Mouse (Mus musculus) intestine, embryonic 16.5 days (tissue): ENCODE data around the gene Tnrc6b. TPM values are rescaled to one million over a fixed set of nuclear protein-coding genes. Genes with fewer than 3 reads are reported as not detected.
"Not testable (repeated sequence)": the region's sequence is repeated elsewhere in the genome, so short reads cannot be mapped to it uniquely, and the experiment has no call there.

ENCODE experiments used
- ATAC-seq: fragments of 200-750 bp; cut with Nextera tagmentation; 2 replicates; pipeline ENCODE4 v1.8.0; 2017; ENCODE audit warnings: moderate TSS enrichment, moderate library complexity
- H3K27ac ChIP-seq: fragments of 300-500 bp; sonication (generic); 2 replicates; pipeline ENCODE4 v1.5.1; 2014; ENCODE audit warnings: mild to moderate bottlenecking, low read length
- H3K27me3 ChIP-seq: fragments of 300-500 bp; sonication (generic); replicated peaks from 2 replicates; pipeline ENCODE4 v1.6.1; 2014; ENCODE audit warnings: low read length, control low read depth, mixed read lengths; ENCODE audit not compliant: control insufficient read depth, insufficient read depth
- H3K36me3 ChIP-seq: fragments of 300-500 bp; sonication (generic); 2 replicates; pipeline ENCODE4 v1.6.1; 2014; ENCODE audit warnings: low read length, control low read depth; ENCODE audit not compliant: control insufficient read depth, insufficient read depth
- H3K4me1 ChIP-seq: fragments of 300-500 bp; sonication (generic); 2 replicates; pipeline ENCODE4 v1.6.1; 2014; ENCODE audit warnings: low read length, control low read depth, mixed read lengths; ENCODE audit not compliant: control insufficient read depth, insufficient read depth
- H3K4me2 ChIP-seq: fragments of 300-500 bp; sonication (generic); 2 replicates; pipeline ENCODE4 v1.6.1; 2014; ENCODE audit warnings: low read depth, low read length, control low read depth
- H3K4me3 ChIP-seq: fragments of 300-500 bp; sonication (generic); 2 replicates; pipeline ENCODE4 v1.5.1; 2014; ENCODE audit warnings: mild to moderate bottlenecking, low read length
- H3K9ac ChIP-seq: fragments of 300-500 bp; sonication (generic); 2 replicates; pipeline ENCODE4 v1.6.1; 2014; ENCODE audit warnings: low read depth, low read length
- H3K9me3 ChIP-seq: fragments of 300-500 bp; sonication (generic); 2 replicates; pipeline ENCODE4 v1.6.1; 2016; ENCODE audit warnings: low read length, control low read depth; ENCODE audit not compliant: control insufficient read depth
- WGBS: fragments of 180-500 bp; shearing (Covaris S2); extraction: QIAGEN DNeasy Blood & Tissue Kit; methylation state at CpG from one replicate; pipeline ENCODE4 v1.1.7; 2014; 5-methylcytosine and 5-hydroxymethylcytosine counted together
- polyA plus RNA-seq: library from polyadenylated mRNA; unstranded; fragments of >200 nt; fragmentation: Nextera tagmentation; extraction: Ambion mirVana; gene quantifications from 2 replicates; pipeline ENCODE4 v1.2.1, GENCODE M21; 2015

The Tnrc6b gene
- polyA plus RNA-seq, 1 experiment from 2014 or later, result 18.0 TPM

DNA sequence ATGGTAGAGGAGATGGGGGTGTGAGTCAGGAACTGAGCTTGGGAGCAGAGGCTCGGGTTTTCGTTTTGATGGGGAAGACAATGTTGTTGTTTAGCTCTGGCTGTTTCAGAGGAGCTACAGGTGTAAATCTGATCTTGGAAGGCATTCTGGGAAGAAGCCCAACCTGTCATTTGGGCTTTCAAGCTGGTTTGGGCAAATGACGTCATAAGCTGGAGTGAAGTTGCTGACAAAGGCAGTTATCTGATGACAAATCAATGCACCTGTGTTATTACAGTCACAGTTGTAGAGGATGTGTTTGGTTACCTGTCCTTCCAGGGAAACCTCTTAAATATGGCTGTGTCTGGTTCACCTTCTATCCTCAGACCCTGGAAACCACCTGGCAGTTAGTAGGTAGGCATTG, 125.1 kb downstream of the Tnrc6b start:
- no peak overlapping the region for H3K9ac ChIP-seq
- no peaks in the 10 kb centered on the region for H3K36me3 ChIP-seq
- 59% methylated on average over 3 of the region's 3 CpGs for WGBS
- ATAC-seq, result no peak
- no peak overlapping the region for H3K4me2 ChIP-seq
- peaks cover 20% of the 10 kb centered on the region for H3K4me1 ChIP-seq
- H3K27me3 ChIP-seq, result no peaks in the 10 kb centered on the region
- H3K27ac ChIP-seq, result no peak overlapping the region
- H3K4me3 ChIP-seq, result no peak overlapping the region
- no peaks in the 10 kb centered on the region for H3K9me3 ChIP-seq

GRCm38 (mm10) chr15:80838836-80839235, 127.7 kb downstream of the Tnrc6b start:
- no peaks in the 10 kb centered on the region for H3K9me3 ChIP-seq
- no peak overlapping the region for H3K9ac ChIP-seq
- H3K36me3 ChIP-seq, result no peaks in the 10 kb centered on the region
- no peak overlapping the region for H3K27ac ChIP-seq
- ATAC-seq, result no peak
- H3K4me1 ChIP-seq, result peaks cover 12% of the 10 kb centered on the region
- WGBS, result 55% methylated on average over 4 of the region's 4 CpGs
- no peaks in the 10 kb centered on the region for H3K27me3 ChIP-seq
- H3K4me2 ChIP-seq, result no peak overlapping the region
- H3K4me3 ChIP-seq, result no peak overlapping the region

DNA sequence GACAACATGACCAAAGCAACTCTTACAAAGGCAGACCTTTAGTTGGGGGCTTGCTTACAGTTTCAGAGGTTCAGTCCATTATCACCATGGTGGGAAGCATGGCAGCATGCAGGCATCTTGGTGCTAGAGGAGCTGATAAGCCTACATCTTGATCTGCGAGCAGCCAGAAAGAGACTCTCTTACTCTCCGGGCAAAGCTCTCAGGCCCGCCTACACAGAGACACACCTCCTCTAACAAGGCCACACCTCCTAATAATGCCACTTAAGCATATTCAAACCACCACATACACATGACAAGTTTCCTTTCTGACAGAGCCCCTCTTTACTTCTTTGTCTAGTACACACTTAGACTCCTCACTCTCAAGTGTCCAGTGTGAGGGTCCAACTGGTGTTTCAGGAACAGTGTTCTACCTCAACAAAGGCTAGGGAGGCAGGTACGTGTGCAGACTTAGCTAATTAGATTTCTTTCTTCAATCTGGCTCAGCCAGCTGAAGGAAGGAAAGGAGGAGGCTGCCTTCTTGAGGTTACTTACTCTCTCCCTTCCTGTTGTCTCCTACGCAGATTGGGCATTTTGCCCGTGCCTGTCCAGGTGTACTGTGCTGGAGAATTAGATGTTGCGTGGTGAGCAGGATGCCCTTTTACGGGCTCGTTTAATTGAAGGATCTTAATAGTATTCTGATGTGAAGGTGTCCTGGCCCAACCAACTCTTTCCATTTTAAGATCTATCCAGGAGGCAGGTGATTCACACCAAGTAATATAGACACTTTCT, 128.7 kb downstream of the Tnrc6b start:
- H3K27ac ChIP-seq, result no peak overlapping the region
- H3K4me3 ChIP-seq, result no peak overlapping the region
- no peak overlapping the region for H3K4me2 ChIP-seq
- no peak for ATAC-seq
- no peaks in the 10 kb centered on the region for H3K27me3 ChIP-seq
- H3K9ac ChIP-seq, result no peak overlapping the region
- H3K36me3 ChIP-seq, result no peaks in the 10 kb centered on the region
- peaks cover 12% of the 10 kb centered on the region for H3K4me1 ChIP-seq
- WGBS, result 70% methylated on average over 9 of the region's 9 CpGs
- no peaks in the 10 kb centered on the region for H3K9me3 ChIP-seq

GRCm38 (mm10) chr15:80844262-80844661, 133.1 kb downstream of the Tnrc6b start:
- H3K4me1 ChIP-seq, result peaks cover 2% of the 10 kb centered on the region
- H3K4me3 ChIP-seq, result no peak overlapping the region
- H3K9me3 ChIP-seq, result no peaks in the 10 kb centered on the region
- H3K27me3 ChIP-seq, result no peaks in the 10 kb centered on the region
- H3K4me2 ChIP-seq, result no peak overlapping the region
- H3K27ac ChIP-seq, result no peak overlapping the region
- H3K36me3 ChIP-seq, result no peaks in the 10 kb centered on the region
- no peak for ATAC-seq
- 75% methylated on average over 1 of the region's 1 CpGs for WGBS
- no peak overlapping the region for H3K9ac ChIP-seq

GRCm38 (mm10) chr15:80844926-80845325, 133.8 kb downstream of the Tnrc6b start:
- H3K27me3 ChIP-seq, result no peaks in the 10 kb centered on the region
- H3K4me3 ChIP-seq, result no peak overlapping the region
- ATAC-seq, result no peak
- no peaks in the 10 kb centered on the region; the same call in 1 of the 2 replicates for H3K4me1 ChIP-seq
- H3K9me3 ChIP-seq, result no peaks in the 10 kb centered on the region
- no peak overlapping the region for H3K9ac ChIP-seq
- no peak overlapping the region for H3K4me2 ChIP-seq
- 84% methylated on average over 2 of the region's 2 CpGs for WGBS
- no peaks in the 10 kb centered on the region for H3K36me3 ChIP-seq
- H3K27ac ChIP-seq, result no peak overlapping the region

DNA sequence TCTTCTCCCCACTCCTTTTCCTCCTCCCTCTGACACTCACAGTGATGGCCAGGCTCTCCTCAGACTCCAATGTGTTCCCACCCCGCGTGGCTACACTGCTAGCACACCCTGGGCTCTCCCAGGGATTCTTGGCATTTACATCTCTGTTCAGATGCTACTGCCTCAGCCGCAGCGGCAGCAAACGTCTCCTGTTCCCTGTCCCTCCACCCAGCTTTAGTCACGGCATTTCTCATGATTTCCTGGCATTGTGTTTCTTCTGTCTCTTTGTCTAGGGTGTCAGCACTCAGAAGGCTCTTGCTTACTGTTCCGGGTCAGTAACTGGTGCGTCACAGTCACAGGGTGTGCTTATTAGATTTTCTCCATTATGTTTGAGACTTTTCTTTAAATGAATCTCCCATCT, 138.9 kb downstream of the Tnrc6b start:
- no peak for ATAC-seq
- Histone ChIP-seq H3K4me3 (no peak overlapping the region), H3K27me3 (no peaks in the 10 kb centered on the region), H3K9ac (no peak overlapping the region), H3K4me2 (no peak overlapping the region), H3K9me3 (no peaks in the 10 kb centered on the region), H3K27ac (no peak overlapping the region), H3K36me3 (no peaks in the 10 kb centered on the region), H3K4me1 (peaks cover 4% of the 10 kb centered on the region)
- WGBS, result 60% methylated on average over 8 of the region's 8 CpGs

DNA sequence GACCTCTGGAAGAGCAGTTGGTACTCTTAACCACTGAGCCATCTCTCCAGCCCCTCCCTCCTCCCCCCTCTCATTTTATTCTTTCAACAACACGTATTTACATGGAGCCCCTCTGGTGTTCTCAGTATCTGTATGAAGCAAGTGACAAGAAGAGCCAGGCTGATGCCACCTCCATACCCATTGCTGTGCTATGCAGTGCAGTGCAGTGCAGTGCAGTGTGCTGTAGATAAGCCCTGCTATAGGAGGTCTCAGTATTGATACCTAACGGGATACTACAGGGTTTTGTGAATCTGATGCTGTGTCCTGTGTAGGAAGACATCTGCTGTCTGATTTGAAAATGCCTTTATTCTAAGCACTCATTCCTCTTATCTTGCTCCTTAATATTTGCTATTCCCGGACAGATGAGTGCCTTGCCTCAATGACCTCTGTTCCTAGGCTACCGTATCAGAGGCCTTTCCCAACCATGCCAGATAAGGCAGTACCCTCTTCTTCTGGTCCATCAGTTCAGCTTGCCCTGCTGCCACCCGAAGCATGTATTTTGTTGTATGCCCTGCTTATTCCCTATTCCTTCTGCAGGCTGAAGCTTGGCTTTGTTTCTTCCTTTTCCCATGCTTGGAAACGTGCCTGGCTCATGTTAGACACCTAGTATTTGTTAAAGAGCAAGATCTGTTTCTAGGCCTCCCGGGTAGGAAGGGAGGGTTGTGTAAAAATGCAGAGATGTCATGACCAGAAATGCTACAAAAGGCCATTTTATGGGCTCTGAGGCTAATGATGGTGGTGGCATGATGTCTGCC, 139.8 kb downstream of the Tnrc6b start:
- no peak overlapping the region for H3K9ac ChIP-seq
- H3K9me3 ChIP-seq, result no peaks in the 10 kb centered on the region
- WGBS, result 63% methylated on average over 7 of the region's 7 CpGs
- no peak overlapping the region for H3K27ac ChIP-seq
- H3K4me3 ChIP-seq, result no peak overlapping the region
- ATAC-seq, result no peak
- H3K36me3 ChIP-seq, result no peaks in the 10 kb centered on the region
- H3K4me1 ChIP-seq, result peaks cover 9% of the 10 kb centered on the region
- H3K4me2 ChIP-seq, result no peak overlapping the region
- no peaks in the 10 kb centered on the region for H3K27me3 ChIP-seq

DNA sequence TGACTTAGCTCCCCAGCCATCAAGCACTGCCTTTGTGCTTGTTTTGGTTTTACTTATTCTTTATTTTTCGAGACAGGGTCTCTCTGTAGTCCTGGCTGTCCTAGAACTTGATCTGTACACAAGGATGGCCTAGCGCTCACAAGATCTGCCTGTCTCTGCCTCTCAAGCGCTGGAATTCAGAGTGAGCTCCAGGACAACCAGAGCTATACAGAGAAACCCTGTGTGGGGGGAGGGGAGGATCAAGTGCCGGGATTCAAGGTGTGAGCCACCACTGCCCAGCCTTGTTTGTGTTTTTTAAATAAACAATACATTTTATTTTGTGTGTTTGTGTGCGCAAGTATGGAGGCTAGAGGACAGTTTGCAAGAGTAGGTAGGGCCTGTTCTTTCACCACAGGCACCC, 141.0 kb downstream of the Tnrc6b start:
- H3K9ac ChIP-seq, result no peak overlapping the region
- no peak overlapping the region for H3K4me2 ChIP-seq
- WGBS, result 96% methylated on average over 5 of the region's 5 CpGs

GRCm38 (mm10) chr15:80852527-80852926, 141.4 kb downstream of the Tnrc6b start:
- not testable (repeated sequence) for H3K36me3 ChIP-seq, ATAC-seq, H3K27ac ChIP-seq, H3K9ac ChIP-seq, H3K4me1 ChIP-seq, H3K27me3 ChIP-seq, H3K4me3 ChIP-seq, H3K9me3 ChIP-seq, H3K4me2 ChIP-seq
- 85% methylated on average over 3 of the region's 3 CpGs for WGBS

More for the DNA sequence above, 141.0 kb downstream of the Tnrc6b start:
- H3K4me1 ChIP-seq, result peaks cover 9% of the 10 kb centered on the region; the same call in 1 of the 2 replicates
- no peak overlapping the region for H3K4me3 ChIP-seq
- ATAC-seq, result no peak
- no peaks in the 10 kb centered on the region for H3K27me3 ChIP-seq
- no peak overlapping the region for H3K27ac ChIP-seq
- no peaks in the 10 kb centered on the region for H3K36me3 ChIP-seq
- H3K9me3 ChIP-seq, result no peaks in the 10 kb centered on the region
